Comparison of ENCODE assay signal across 13 mouse cellular contexts in the genomic region with DNA sequence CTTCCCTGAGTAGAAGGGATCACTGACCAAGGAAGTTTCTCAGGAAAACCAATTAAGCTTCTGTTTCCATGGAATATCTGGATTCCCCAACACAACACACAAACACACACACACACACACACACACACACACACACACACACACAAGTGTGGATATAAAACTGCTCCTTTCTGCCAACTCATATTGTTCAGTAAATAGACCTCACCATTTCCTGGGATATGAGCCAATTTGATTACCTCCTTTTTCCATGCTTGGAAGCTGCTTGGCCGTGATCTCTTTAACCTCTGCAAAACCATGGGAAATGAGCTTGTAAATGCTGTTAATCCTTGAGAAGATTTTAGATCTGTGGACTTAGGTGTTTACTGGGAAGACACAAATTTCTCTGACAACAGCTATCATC.
DNase-seq lines count a peak whose midpoint lies in the region; ATAC-seq and TF ChIP-seq lines count a peak whose summit lies in the region.
"Had no signal": no experiment of that assay in that cellular context is flagged by ENCODE, and none has a peak within 500 bp of the region (broad histone marks: within the 10 kb centered on the region; RNA-seq: fewer than 3 reads in every experiment).

No protein-coding gene starts in this region.

- WGBS in kidney, adult 2 months = 45% methylated on average over 1 of the region's 1 CpGs
- 26% methylated on average over 1 of the region's 1 CpGs for WGBS in heart, embryonic 14.5 days
- WGBS in intestine, embryonic 15.5 days = 64% methylated on average over 1 of the region's 1 CpGs

- TF ChIP-seq POLR2A in kidney, adult 2 months (IDR thresholded peaks at IDR 0.05; ENCODE audit: low read depth, low read length) = no peak

- H3K36me3 ChIP-seq in kidney, adult 2 months (ENCODE audit: control insufficient read depth, insufficient read depth, low read length) = no peaks in the 10 kb centered on the region
- no peaks in the 10 kb centered on the region for H3K36me3 ChIP-seq in heart, embryonic 14.5 days (ENCODE audit: control insufficient read depth, insufficient read depth, low read length)
- H3K36me3 ChIP-seq in intestine, embryonic 15.5 days = no peaks in the 10 kb centered on the region
- H3K36me3 ChIP-seq: forebrain, embryonic 10.5 days; liver, embryonic 13.5 days; neural tube, embryonic 15.5 days had no signal

- no peaks in the 10 kb centered on the region for H3K9me3 ChIP-seq in heart, embryonic 14.5 days (ENCODE audit: control insufficient read depth, low read length)
- no peaks in the 10 kb centered on the region for H3K9me3 ChIP-seq in intestine, embryonic 15.5 days
- H3K9me3 ChIP-seq: forebrain, embryonic 10.5 days; liver, embryonic 13.5 days; neural tube, embryonic 15.5 days had no signal

- no peak overlapping the region for H3K4me3 ChIP-seq in kidney, adult 2 months (ENCODE audit: insufficient read depth, low read depth, low read length)
- no peak overlapping the region for H3K4me3 ChIP-seq in heart, embryonic 14.5 days (ENCODE audit: control insufficient read depth in 1 of 2, insufficient read depth in 1 of 2, low read depth in 1 of 2, low read length in 2 of 2)
- H3K4me3 ChIP-seq in intestine, embryonic 15.5 days (replicated peaks) = no peak overlapping the region
- H3K4me3 ChIP-seq: forebrain, embryonic 10.5 days; liver, embryonic 13.5 days; neural tube, embryonic 15.5 days had no signal

- H3K9ac ChIP-seq in heart, embryonic 14.5 days (ENCODE audit: low read length) = no peak overlapping the region
- H3K9ac ChIP-seq in intestine, embryonic 15.5 days = no peak overlapping the region
- H3K9ac ChIP-seq: liver, embryonic 13.5 days; neural tube, embryonic 15.5 days had no signal

- no peak overlapping the region for H3K4me2 ChIP-seq in heart, embryonic 14.5 days (ENCODE audit: low read length)
- H3K4me2 ChIP-seq in intestine, embryonic 15.5 days (replicated peaks) = no peak overlapping the region
- H3K4me2 ChIP-seq: liver, embryonic 13.5 days; neural tube, embryonic 15.5 days had no signal

- ATAC-seq in heart, embryonic 14.5 days (ENCODE audit: insufficient number of reproducible peaks, insufficient read depth, low FRiP score, low read depth) = 0 out of 2 replicates have a peak, but pooled peaks have one; percentile 9
- no peak for ATAC-seq in intestine, embryonic 15.5 days
- ATAC-seq in erythroblast, adult 5-6 weeks (replicated peaks; ENCODE audit: low FRiP score, poor library complexity, severe bottlenecking) = no peak

- H3K27me3 ChIP-seq in kidney, adult 2 months (replicated peaks; ENCODE audit: control insufficient read depth, insufficient read depth, low read length) = no peaks in the 10 kb centered on the region; the same call in 1 of the 2 replicates
- H3K27me3 ChIP-seq in heart, embryonic 14.5 days (ENCODE audit: control insufficient read depth, insufficient read depth, low read length) = no peaks in the 10 kb centered on the region
- no peaks in the 10 kb centered on the region for H3K27me3 ChIP-seq in intestine, embryonic 15.5 days (replicated peaks)
- H3K27me3 ChIP-seq: liver, embryonic 13.5 days; neural tube, embryonic 15.5 days had no signal

- TF ChIP-seq CTCF in kidney, adult 2 months (conservative IDR thresholded peaks at IDR 0.05; ENCODE audit: insufficient read depth, insufficient read length, low read depth, low read length) = no peak

- H3K4me1 ChIP-seq in kidney, adult 2 months (ENCODE audit: control insufficient read depth, insufficient read depth, low read length) = no peaks in the 10 kb centered on the region
- H3K4me1 ChIP-seq in heart, embryonic 14.5 days (ENCODE audit: control insufficient read depth in 2 of 2, insufficient read depth in 2 of 2, low read length in 2 of 2) = peaks cover 0 to 8% of the 10 kb centered on the region in 2 experiments; a peak in 2 of 4 replicates
- H3K4me1 ChIP-seq in intestine, embryonic 15.5 days (replicated peaks) = no peaks in the 10 kb centered on the region
- H3K4me1 ChIP-seq: forebrain, embryonic 10.5 days; liver, embryonic 13.5 days; neural tube, embryonic 15.5 days had no signal

- H3K27ac ChIP-seq in kidney, adult 2 months (ENCODE audit: insufficient read depth, low read depth, low read length) = no peak overlapping the region
- peak overlapping the region in 1 of 2 experiments; percentile 35; a peak in 1 of 4 replicates for H3K27ac ChIP-seq in heart, embryonic 14.5 days (replicated peaks in 1 of 2; ENCODE audit: control insufficient read depth in 1 of 2, insufficient read depth in 1 of 2, low read depth in 2 of 2, low read length in 2 of 2)
- H3K27ac ChIP-seq in intestine, embryonic 15.5 days = no peak overlapping the region
- H3K27ac ChIP-seq: forebrain, embryonic 10.5 days; liver, embryonic 13.5 days; neural tube, embryonic 15.5 days had no signal

- DNase-seq in adrenal gland, adult 2 months = peak; percentile 9
- DNase-seq in adrenal gland, postnatal 4 days (ENCODE audit: low spot score in 2 of 2) = no peak
- peak; percentile 20 for DNase-seq in kidney, adult 2 months
- DNase-seq in kidney, adult 18-20 months = no peak
- DNase-seq in lung, postnatal 14 days = peak; percentile 4
- DNase-seq: cerebellum, adult 9-11 months; liver, embryonic 13.5 days; thymus, adult 2 months had no signal

Comparison
In these comparisons a context has a peak if more than half of its experiments do, and no peak if none do; other contexts are left out.
1. DNase-seq: peak in adrenal gland, adult 2 months (single experiment), kidney, adult 2 months (single experiment) and lung, postnatal 14 days (single experiment); none in adrenal gland, postnatal 4 days (0 of 2) and kidney, adult 18-20 months (single experiment).